Mouse (Mus musculus) mesoderm, embryonic 11.5 days (tissue): ENCODE measurements around the gene Bod1l.

Experiments
- DNase-seq: peaks from one replicate; pipeline ENCODE4 v3.0.0-alpha.2; 2012; ENCODE audit warnings: low read depth, low spot score

Bod1l gene

GRCm38 (mm10) chr5:41801622-41802021 is 42.5 kb downstream of the Bod1l start:
- no peak for DNase-seq

GRCm38 (mm10) chr5:41794434-41794833 is 49.7 kb downstream of the Bod1l start:
- DNase-seq = no peak

- no peak for DNase-seq
Measured at GRCm38 (mm10) chr5:41790517-41790916, 53.6 kb downstream of the Bod1l start.

- no peak for DNase-seq
Measured at GRCm38 (mm10) chr5:41788877-41789276, 55.2 kb downstream of the Bod1l start.

GRCm38 (mm10) chr5:41781890-41782289 is 62.2 kb downstream of the Bod1l start:
- no peak for DNase-seq

- DNase-seq = no peak
Measured at GRCm38 (mm10) chr5:41780026-41780425, 64.1 kb downstream of the Bod1l start.

- no peak for DNase-seq
Measured at GRCm38 (mm10) chr5:41775728-41776127, 68.4 kb downstream of the Bod1l start.

- DNase-seq = no peak
Measured at GRCm38 (mm10) chr5:41775273-41775672, 68.8 kb downstream of the Bod1l start.

GRCm38 (mm10) chr5:41768382-41769040 is 75.6 kb downstream of the Bod1l start:
- peak; percentile 91 for DNase-seq

GRCm38 (mm10) chr5:41767296-41768200 is 76.6 kb downstream of the Bod1l start:
- no peak for DNase-seq

- no peak for DNase-seq
Measured at GRCm38 (mm10) chr5:41766406-41767010, 77.6 kb downstream of the Bod1l start.

- no peak for DNase-seq
Measured at GRCm38 (mm10) chr5:41765626-41766405, 78.3 kb downstream of the Bod1l start.

- DNase-seq = peak; percentile 88
Measured at GRCm38 (mm10) chr5:41763731-41764721, 80.1 kb downstream of the Bod1l start, which contains the start of gene Nkx3-2. Gene Nkx3-2, minus strand, starts transcription at chr5:41764501.

GRCm38 (mm10) chr5:41762947-41763730 is 81.0 kb downstream of the Bod1l start:
- no peak for DNase-seq

- no peak for DNase-seq
Measured at GRCm38 (mm10) chr5:41762141-41762946, 81.8 kb downstream of the Bod1l start.

- DNase-seq = no peak
Measured at GRCm38 (mm10) chr5:41761509-41762140, 82.5 kb downstream of the Bod1l start.

GRCm38 (mm10) chr5:41760831-41761508 is 83.1 kb downstream of the Bod1l start:
- no peak for DNase-seq

- DNase-seq = no peak
Measured at GRCm38 (mm10) chr5:41760071-41760470, 84.0 kb downstream of the Bod1l start.
